Mouse (Mus musculus): Measurements from ENCODE around the gene Mettl17. TPM values are rescaled to one million over a fixed set of nuclear protein-coding genes. Genes with fewer than 3 reads are reported as not detected.
"Not testable (repeated sequence)": the region's sequence is repeated elsewhere in the genome, so short reads cannot be mapped to it uniquely, and the experiment has no call there.

Gene Mettl17
- polyA plus RNA-seq, 1 experiment from 2014 or later, result 48.6 TPM

DNA sequence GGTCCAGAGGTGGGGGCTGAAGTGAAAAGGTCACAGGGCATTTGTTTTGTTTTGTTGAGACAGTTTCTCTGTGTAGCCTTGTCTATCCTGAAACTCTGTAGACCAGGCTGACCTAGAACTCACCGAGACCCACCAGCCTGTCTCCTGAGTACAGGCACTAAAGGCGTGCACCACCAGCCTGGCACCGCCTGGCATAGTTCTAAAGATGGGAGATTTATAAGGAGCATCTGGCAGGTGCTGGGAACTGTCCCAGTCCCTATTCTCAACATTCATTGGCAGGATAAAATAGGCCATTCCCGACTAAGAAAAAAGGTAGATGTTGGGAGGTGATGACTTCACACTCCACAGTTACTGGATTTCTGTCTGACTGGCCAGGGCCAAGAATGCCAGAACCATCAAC lies 34.3 kb downstream of the Mettl17 start:
- WGBS, result 83% methylated on average over 4 of the region's 4 CpGs
- peaks cover 7% of the 10 kb centered on the region for H3K27me3 ChIP-seq (ENCODE audit: low read depth, poor library complexity, severe bottlenecking)

GRCm38 (mm10) chr14:51921759-51922570 lies 37.3 kb downstream of the Mettl17 start:
- Histone ChIP-seq H3K4me3 (no peak overlapping the region), H3K9me3 (replicated peaks) (no peaks in the 10 kb centered on the region), H3K36me3 (no peaks in the 10 kb centered on the region), H3K27me3 (ENCODE audit: low read depth, poor library complexity, severe bottlenecking) (no peaks in the 10 kb centered on the region), H3K27ac (no peak overlapping the region), H3K4me1 (no peaks in the 10 kb centered on the region)
- WGBS, result 84% methylated on average over 16 of the region's 16 CpGs
- DNase-seq (ENCODE audit: low spot score), result no peak

More for the DNA sequence above, 34.3 kb downstream of the Mettl17 start:
- Histone ChIP-seq H3K9me3 (replicated peaks) (no peaks in the 10 kb centered on the region), H3K27ac (no peak overlapping the region), H3K4me1 (peaks cover 7% of the 10 kb centered on the region), H3K36me3 (no peaks in the 10 kb centered on the region), H3K4me3 (no peak overlapping the region)
- no peak for DNase-seq (ENCODE audit: low spot score)

GRCm38 (mm10) chr14:51922571-51922865 lies 37.9 kb downstream of the Mettl17 start, which contains the start of gene Rnase13:
Rnase13 (minus strand) TSS chr14:51922773.
- WGBS, result 91% methylated on average over 7 of the region's 7 CpGs
- Histone ChIP-seq H3K27me3 (ENCODE audit: low read depth, poor library complexity, severe bottlenecking) (no peaks in the 10 kb centered on the region), H3K27ac (no peak within 1 kb of the TSS), H3K9me3 (replicated peaks) (no peaks in the 10 kb centered on the region), H3K4me3 (no peak within 1 kb of the TSS), H3K4me1 (no peaks in the 10 kb centered on the region), H3K36me3 (no peaks in the 10 kb centered on the region)
- DNase-seq (ENCODE audit: low spot score), result no peak

GRCm38 (mm10) chr14:51922910-51923309 lies 38.3 kb downstream of the Mettl17 start:
- Histone ChIP-seq H3K27ac (no peak overlapping the region), H3K36me3 (no peaks in the 10 kb centered on the region), H3K4me1 (no peaks in the 10 kb centered on the region), H3K9me3 (replicated peaks) (no peaks in the 10 kb centered on the region), H3K4me3 (no peak overlapping the region), H3K27me3 (ENCODE audit: low read depth, poor library complexity, severe bottlenecking) (no peaks in the 10 kb centered on the region)
- 88% methylated on average over 2 of the region's 2 CpGs for WGBS
- DNase-seq (ENCODE audit: low spot score), result no peak

- no peaks in the 10 kb centered on the region for H3K9me3 ChIP-seq (replicated peaks)
- H3K36me3 ChIP-seq, result no peaks in the 10 kb centered on the region
- WGBS, result 75% methylated on average over 4 of the region's 4 CpGs
- no peaks in the 10 kb centered on the region for H3K4me1 ChIP-seq
- H3K4me3 ChIP-seq, result no peak overlapping the region
- DNase-seq (ENCODE audit: low spot score), result no peak
- no peaks in the 10 kb centered on the region for H3K27me3 ChIP-seq (ENCODE audit: low read depth, poor library complexity, severe bottlenecking)
- H3K27ac ChIP-seq, result no peak overlapping the region
These were observed 38.9 kb downstream of the Mettl17 start for GRCm38 (mm10) chr14:51923492-51923891.

DNA sequence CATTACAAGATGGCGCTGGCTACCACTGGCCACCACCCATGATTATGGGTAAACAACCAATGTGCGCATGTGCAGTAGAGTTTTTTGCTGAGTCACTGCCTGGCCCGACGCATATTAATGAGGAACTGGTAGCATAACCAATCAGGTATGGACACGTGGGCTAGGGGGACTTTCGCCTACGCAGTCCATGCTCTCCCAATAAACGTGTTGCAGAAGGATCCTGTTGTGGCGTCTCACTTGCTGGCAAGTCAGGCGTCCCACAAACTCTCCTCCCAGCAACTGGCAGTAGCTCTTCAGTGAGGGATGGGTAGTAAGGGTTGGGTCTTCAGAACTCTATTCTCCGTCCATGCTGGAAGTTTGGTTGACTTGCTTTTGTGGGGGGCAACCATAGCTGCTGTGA lies 42.3 kb downstream of the Mettl17 start:
- not testable (repeated sequence) for H3K4me3 ChIP-seq; H3K27me3 ChIP-seq (ENCODE audit: low read depth, poor library complexity, severe bottlenecking); H3K36me3 ChIP-seq; H3K4me1 ChIP-seq; H3K9me3 ChIP-seq (replicated peaks); H3K27ac ChIP-seq; DNase-seq (ENCODE audit: low spot score)
- 92% methylated on average over 11 of the region's 11 CpGs for WGBS

DNA sequence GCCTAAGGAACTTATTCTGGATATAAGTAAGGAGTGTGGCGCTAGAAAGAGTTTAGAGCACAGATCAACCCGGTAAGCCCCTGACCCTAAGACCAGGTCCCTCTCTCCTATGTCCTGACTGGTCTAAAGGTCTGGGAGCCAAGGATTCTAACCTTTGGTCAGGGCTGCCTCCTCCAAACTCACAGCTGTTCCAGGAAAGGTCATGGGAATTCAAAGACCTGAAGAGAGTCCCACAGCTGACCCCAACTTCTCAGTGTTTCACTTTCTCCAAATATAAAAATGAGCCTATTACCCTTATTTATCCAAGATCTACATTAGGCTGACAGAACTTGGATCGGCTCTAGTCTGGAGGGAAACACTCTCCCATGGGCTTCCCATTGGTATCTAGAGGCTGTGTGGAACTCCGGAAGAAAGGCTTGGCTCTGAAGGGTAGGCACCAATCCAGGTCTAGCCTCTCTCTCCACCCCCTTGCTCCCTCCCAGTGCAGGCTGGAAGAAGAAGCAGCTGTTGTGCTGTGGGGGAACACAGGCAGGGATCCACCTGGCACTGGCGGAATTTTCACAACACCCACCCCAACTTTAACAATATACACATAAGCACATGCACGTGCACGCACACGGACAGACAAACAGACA lies 44.8 kb downstream of the Mettl17 start:
- Histone ChIP-seq H3K27ac (no peak overlapping the region), H3K9me3 (replicated peaks) (no peaks in the 10 kb centered on the region), H3K4me1 (peaks cover 4% of the 10 kb centered on the region; the same call in 1 of the 2 replicates), H3K36me3 (no peaks in the 10 kb centered on the region), H3K4me3 (no peak overlapping the region), H3K27me3 (ENCODE audit: low read depth, poor library complexity, severe bottlenecking) (no peaks in the 10 kb centered on the region)
- DNase-seq (ENCODE audit: low spot score), result no peak
- WGBS, result 89% methylated on average over 8 of the region's 8 CpGs

- DNase-seq (ENCODE audit: low spot score), result no peak
- Histone ChIP-seq H3K27me3 (ENCODE audit: low read depth, poor library complexity, severe bottlenecking) (no peaks in the 10 kb centered on the region), H3K9me3 (replicated peaks) (no peaks in the 10 kb centered on the region), H3K27ac (no peak overlapping the region; the same call in 1 of the 2 replicates), H3K36me3 (no peaks in the 10 kb centered on the region), H3K4me3 (no peak overlapping the region), H3K4me1 (peaks cover 4% of the 10 kb centered on the region; the same call in 1 of the 2 replicates)
- 69% methylated on average over 9 of the region's 9 CpGs for WGBS
These were observed 45.3 kb downstream of the Mettl17 start for GRCm38 (mm10) chr14:51929968-51930367.

DNA sequence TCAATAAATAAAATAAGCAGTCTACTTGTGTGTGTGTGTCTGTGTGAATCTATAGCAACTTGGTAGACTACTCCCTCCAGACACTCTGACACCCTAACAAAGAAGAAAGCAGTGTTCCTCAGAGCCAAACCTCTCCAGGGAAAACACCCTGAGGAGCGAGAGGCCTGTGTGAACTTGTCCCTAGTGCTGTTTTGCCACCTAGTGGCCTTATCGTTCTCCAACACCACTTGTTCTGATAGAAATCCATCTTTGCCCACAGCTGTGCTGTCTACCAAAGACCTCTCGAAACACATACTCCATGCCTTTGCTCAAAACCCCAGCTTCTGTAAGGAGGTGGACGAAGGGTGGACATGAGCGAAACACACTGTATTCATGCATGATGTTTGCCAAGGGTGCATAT lies 46.2 kb downstream of the Mettl17 start:
- no peaks in the 10 kb centered on the region for H3K9me3 ChIP-seq (replicated peaks)
- no peaks in the 10 kb centered on the region for H3K36me3 ChIP-seq
- 34% methylated on average over 5 of the region's 5 CpGs for WGBS
- peaks cover 4% of the 10 kb centered on the region; the same call in 1 of the 2 replicates for H3K4me1 ChIP-seq
- DNase-seq (ENCODE audit: low spot score), result no peak
- no peak overlapping the region for H3K27ac ChIP-seq
- no peaks in the 10 kb centered on the region for H3K27me3 ChIP-seq (ENCODE audit: low read depth, poor library complexity, severe bottlenecking)
- no peak overlapping the region for H3K4me3 ChIP-seq

GRCm38 (mm10) chr14:51932092-51933020 lies 47.7 kb downstream of the Mettl17 start:
- Histone ChIP-seq H3K9me3 (replicated peaks) (no peaks in the 10 kb centered on the region), H3K4me3 (no peak overlapping the region), H3K27ac (no peak overlapping the region), H3K36me3 (no peaks in the 10 kb centered on the region), H3K4me1 (peaks cover 4% of the 10 kb centered on the region; the same call in 1 of the 2 replicates), H3K27me3 (ENCODE audit: low read depth, poor library complexity, severe bottlenecking) (no peaks in the 10 kb centered on the region)
- DNase-seq (ENCODE audit: low spot score), result no peak
- 79% methylated on average over 10 of the region's 10 CpGs for WGBS

GRCm38 (mm10) chr14:51939005-51939404 lies 54.4 kb downstream of the Mettl17 start:
- WGBS, result 90% methylated on average over 9 of the region's 9 CpGs
- no peaks in the 10 kb centered on the region for H3K36me3 ChIP-seq
- DNase-seq (ENCODE audit: low spot score), result no peak

DNA sequence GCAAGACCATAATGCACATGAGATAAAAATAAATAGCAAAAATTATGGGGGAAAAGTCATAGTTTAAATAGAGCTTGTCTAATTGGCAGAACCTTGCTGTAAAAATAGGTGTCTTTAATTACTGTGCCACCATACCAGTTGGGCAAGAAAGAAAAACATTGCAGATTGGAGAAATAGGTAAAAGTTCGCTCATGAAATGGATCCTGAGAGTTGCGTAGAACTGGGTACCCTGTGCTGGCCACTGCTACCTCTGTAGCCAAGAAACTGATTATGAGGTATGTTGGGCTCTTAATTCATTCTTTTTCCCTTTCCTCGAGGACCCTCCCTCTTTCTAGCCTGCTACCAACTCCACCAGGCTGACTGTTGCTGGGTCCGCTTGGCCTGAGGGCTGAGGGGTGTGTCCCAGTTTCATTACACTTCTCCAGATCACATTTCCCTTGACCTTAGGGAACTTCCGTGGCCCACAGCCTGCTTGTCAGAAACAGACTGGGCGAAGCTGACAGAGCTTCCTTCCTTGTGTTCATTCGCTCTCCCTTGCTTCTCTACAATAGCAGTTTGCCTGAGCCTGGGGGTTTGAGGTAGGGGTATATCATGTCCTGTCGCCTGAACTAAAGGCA lies 56.4 kb downstream of the Mettl17 start:
- peak overlapping the region; percentile 56 for H3K27ac ChIP-seq
- H3K9me3 ChIP-seq (replicated peaks), result no peaks in the 10 kb centered on the region
- H3K4me3 ChIP-seq, result 0 out of 2 replicates have a peak overlapping the region, but pooled peaks have one; percentile 10
- DNase-seq (ENCODE audit: low spot score), result peak; percentile 48
- peaks cover 19% of the 10 kb centered on the region for H3K4me1 ChIP-seq
- no peaks in the 10 kb centered on the region for H3K36me3 ChIP-seq
- WGBS, result 40% methylated on average over 8 of the region's 8 CpGs
- no peaks in the 10 kb centered on the region for H3K27me3 ChIP-seq (ENCODE audit: low read depth, poor library complexity, severe bottlenecking)

More at GRCm38 (mm10) chr14:51939005-51939404, 54.4 kb downstream of the Mettl17 start:
- no peak overlapping the region for H3K27ac ChIP-seq
- no peaks in the 10 kb centered on the region for H3K9me3 ChIP-seq (replicated peaks)
- H3K27me3 ChIP-seq (ENCODE audit: low read depth, poor library complexity, severe bottlenecking), result no peaks in the 10 kb centered on the region
- peaks cover 19% of the 10 kb centered on the region for H3K4me1 ChIP-seq
- H3K4me3 ChIP-seq, result no peak overlapping the region
